Mouse (Mus musculus) lung, embryonic 15.5 days (tissue): ENCODE data around the gene Ggact. TPM values are rescaled to one million over a fixed set of nuclear protein-coding genes. Genes with fewer than 3 reads are reported as not detected.
A peak's percentile ranks its signal among the peaks of the same experiment; 100 is the strongest.

Experiments used
- ATAC-seq: fragments of 200-750 bp; cut with Nextera tagmentation; 2 replicates; pipeline ENCODE4 v1.8.0; 2017; ENCODE audit warnings: moderate number of reproducible peaks, borderline replicate concordance; ENCODE audit not compliant: low FRiP score, low TSS enrichment; ENCODE audit errors: extremely low read depth
- H3K27ac ChIP-seq: fragments of 300-500 bp; sonication (generic); 2 replicates; pipeline ENCODE4 v1.5.1; 2015; ENCODE audit warnings: moderate library complexity, mild to moderate bottlenecking, inconsistent platforms
- H3K27me3 ChIP-seq: fragments of 300-500 bp; sonication (generic); 2 replicates; pipeline ENCODE4 v1.6.1; 2015; ENCODE audit warnings: inconsistent platforms
- H3K36me3 ChIP-seq: fragments of 300-500 bp; sonication (generic); 2 replicates; pipeline ENCODE4 v1.6.1; 2015; ENCODE audit warnings: inconsistent platforms
- H3K4me1 ChIP-seq: fragments of 300-500 bp; sonication (generic); 2 replicates; pipeline ENCODE4 v1.6.1; 2015; ENCODE audit warnings: inconsistent platforms
- H3K4me2 ChIP-seq: fragments of 300-500 bp; sonication (generic); 2 replicates; pipeline ENCODE4 v1.6.1; 2015; ENCODE audit warnings: inconsistent platforms, mild to moderate bottlenecking, moderate library complexity
- H3K4me3 ChIP-seq: fragments of 300-500 bp; sonication (generic); 2 replicates; pipeline ENCODE4 v1.5.1; 2015; ENCODE audit warnings: mild to moderate bottlenecking, inconsistent platforms
- H3K9ac ChIP-seq: fragments of 300-500 bp; sonication (generic); 2 replicates; pipeline ENCODE4 v1.6.1; 2015; ENCODE audit warnings: inconsistent platforms
- H3K9me3 ChIP-seq: fragments of 300-500 bp; sonication (generic); 2 replicates; pipeline ENCODE4 v1.6.1; 2016; ENCODE audit warnings: inconsistent platforms
- WGBS: fragments of 180-500 bp; shearing (Covaris S2); methylation state at CpG from one replicate; pipeline ENCODE4 v1.1.7; 2015; 5-methylcytosine and 5-hydroxymethylcytosine counted together
- polyA plus RNA-seq: library from polyadenylated mRNA; unstranded; fragments of >200 nt; fragmentation: Nextera tagmentation; extraction: Ambion mirVana; gene quantifications from 2 replicates; pipeline ENCODE4 v1.2.1, GENCODE M21; 2015

Ggact gene
- polyA plus RNA-seq, 1 experiment from 2014 or later, result 14.1 TPM

DNA sequence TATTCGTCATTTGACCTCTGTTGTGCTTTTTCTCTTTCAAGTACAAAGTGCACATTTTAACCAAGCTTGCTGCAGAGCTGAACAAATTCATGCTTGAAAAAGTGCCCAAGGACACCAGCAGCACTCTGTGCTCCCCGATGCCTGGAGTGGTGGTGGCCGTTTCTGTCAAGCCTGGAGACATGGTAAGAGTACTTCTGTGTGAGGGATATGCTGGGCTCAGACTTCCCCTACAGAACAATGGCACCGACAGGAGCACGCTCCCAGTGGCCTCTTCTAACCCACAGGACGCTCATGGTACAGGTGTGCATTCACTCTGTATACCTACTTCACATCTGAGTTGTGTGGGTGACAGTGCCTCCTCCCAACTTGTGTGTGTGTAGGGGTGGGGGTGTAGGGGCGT, 36.8 kb downstream of the Ggact start:
- no peak for ATAC-seq
- Histone ChIP-seq H3K27ac (no peak overlapping the region), H3K27me3 (no peaks in the 10 kb centered on the region), H3K4me3 (no peak overlapping the region), H3K36me3 (no peaks in the 10 kb centered on the region), H3K4me1 (no peaks in the 10 kb centered on the region), H3K9me3 (no peaks in the 10 kb centered on the region), H3K9ac (no peak overlapping the region), H3K4me2 (no peak overlapping the region)
- 55% methylated on average over 7 of the region's 7 CpGs for WGBS

DNA sequence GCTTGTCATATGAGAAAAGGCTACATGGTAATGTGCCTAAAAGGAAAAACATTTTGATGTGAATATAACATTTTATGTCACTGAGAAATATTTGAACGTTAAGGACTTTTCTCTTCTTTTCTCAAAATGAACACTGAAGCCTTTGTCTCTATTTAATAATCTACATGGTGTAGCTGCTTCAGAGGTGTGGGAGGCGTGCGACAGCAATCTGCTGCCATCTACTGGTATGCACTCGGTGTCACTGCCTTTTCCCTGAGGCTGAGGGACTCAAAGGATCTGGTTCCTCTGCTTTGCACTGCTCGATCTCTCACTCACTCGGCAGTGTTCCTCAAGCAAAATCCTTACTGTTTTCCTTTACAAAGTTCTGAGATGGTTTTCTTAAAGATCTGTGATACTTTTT, 37.4 kb downstream of the Ggact start:
- no peaks in the 10 kb centered on the region for H3K27me3 ChIP-seq
- peak; percentile 90 for ATAC-seq
- no peaks in the 10 kb centered on the region for H3K4me1 ChIP-seq
- no peaks in the 10 kb centered on the region for H3K9me3 ChIP-seq
- H3K9ac ChIP-seq, result no peak overlapping the region
- H3K4me2 ChIP-seq, result no peak overlapping the region
- no peak overlapping the region for H3K4me3 ChIP-seq
- H3K36me3 ChIP-seq, result no peaks in the 10 kb centered on the region
- WGBS, result under 1% methylated on average over 6 of the region's 6 CpGs
- H3K27ac ChIP-seq, result no peak overlapping the region

DNA sequence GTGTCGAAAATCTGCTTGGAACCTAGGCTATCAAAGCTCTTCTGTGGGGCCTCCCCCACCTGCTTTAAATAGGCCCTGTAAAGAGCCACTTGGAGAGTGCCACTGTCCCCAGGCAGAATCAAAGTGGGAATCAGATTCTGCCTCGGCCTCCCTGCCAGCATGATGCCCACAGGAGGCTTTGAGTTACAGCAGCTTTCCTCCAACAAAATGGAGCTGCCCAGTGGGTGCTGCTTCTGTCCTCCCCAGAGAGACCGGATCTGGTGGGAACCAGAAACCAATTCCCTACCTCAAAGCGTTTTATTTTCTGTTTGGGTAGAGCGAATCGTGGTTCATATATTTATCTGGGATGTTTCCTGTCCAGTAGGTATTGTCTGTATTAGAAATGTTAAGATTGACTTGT, 37.9 kb downstream of the Ggact start:
- H3K4me2 ChIP-seq, result no peak overlapping the region
- H3K27ac ChIP-seq, result no peak overlapping the region
- H3K9me3 ChIP-seq, result no peaks in the 10 kb centered on the region
- H3K27me3 ChIP-seq, result no peaks in the 10 kb centered on the region
- H3K4me1 ChIP-seq, result no peaks in the 10 kb centered on the region
- WGBS, result 68% methylated on average over 6 of the region's 6 CpGs
- no peak for ATAC-seq
- no peaks in the 10 kb centered on the region for H3K36me3 ChIP-seq
- H3K4me3 ChIP-seq, result no peak overlapping the region
- H3K9ac ChIP-seq, result no peak overlapping the region

DNA sequence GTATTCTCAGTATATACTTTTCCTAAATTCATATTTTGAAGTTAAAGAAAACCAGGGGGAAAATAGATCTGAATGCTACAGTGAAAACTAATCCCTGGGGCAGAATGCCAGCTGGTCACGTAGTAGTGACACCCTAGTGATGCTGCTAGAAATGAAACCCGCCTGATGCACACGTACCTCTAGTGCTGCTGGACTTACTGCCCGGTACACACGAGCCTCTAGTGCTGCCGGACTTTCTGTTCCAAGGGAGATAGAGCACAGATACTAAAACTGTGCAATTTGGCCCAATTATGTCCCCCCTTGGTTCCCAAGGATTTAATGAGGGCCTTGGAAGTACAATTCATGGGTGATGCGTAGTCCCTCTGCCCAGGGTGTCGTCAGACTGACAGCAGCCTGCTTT, 38.5 kb downstream of the Ggact start:
- no peak overlapping the region for H3K4me3 ChIP-seq
- H3K36me3 ChIP-seq, result no peaks in the 10 kb centered on the region
- no peak overlapping the region for H3K9ac ChIP-seq
- WGBS, result 76% methylated on average over 8 of the region's 8 CpGs
- H3K27ac ChIP-seq, result no peak overlapping the region
- no peak overlapping the region for H3K4me2 ChIP-seq
- no peaks in the 10 kb centered on the region for H3K9me3 ChIP-seq
- no peaks in the 10 kb centered on the region for H3K4me1 ChIP-seq
- no peak for ATAC-seq
- H3K27me3 ChIP-seq, result no peaks in the 10 kb centered on the region

DNA sequence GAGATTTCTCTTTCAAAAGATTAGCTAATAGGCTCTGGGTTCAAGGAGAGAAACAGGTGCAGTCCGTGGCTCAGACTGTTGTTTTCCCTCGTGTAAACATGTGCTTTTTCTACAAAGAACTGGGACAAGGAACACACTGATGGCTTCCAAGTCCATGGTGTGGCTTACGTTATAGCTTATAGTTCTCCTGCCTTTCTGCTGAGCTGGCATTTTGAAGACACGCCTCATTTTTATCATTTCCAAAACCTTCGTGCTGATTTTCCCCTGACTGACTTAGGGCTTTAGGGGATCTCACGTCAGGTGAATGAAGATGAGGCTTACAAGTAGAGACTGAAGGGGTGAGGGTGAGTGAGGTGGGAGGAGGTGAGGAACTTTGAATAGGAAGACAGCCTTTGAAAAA, 40.9 kb downstream of the Ggact start:
- H3K4me3 ChIP-seq, result no peak overlapping the region
- H3K27ac ChIP-seq, result no peak overlapping the region
- H3K9ac ChIP-seq, result no peak overlapping the region
- no peaks in the 10 kb centered on the region for H3K27me3 ChIP-seq
- ATAC-seq, result no peak
- H3K9me3 ChIP-seq, result no peaks in the 10 kb centered on the region
- H3K36me3 ChIP-seq, result no peaks in the 10 kb centered on the region
- WGBS, result 66% methylated on average over 6 of the region's 6 CpGs
- no peak overlapping the region for H3K4me2 ChIP-seq
- H3K4me1 ChIP-seq, result 0 out of 2 replicates have a peak, but pooled peaks cover 3% of the 10 kb centered on the region

DNA sequence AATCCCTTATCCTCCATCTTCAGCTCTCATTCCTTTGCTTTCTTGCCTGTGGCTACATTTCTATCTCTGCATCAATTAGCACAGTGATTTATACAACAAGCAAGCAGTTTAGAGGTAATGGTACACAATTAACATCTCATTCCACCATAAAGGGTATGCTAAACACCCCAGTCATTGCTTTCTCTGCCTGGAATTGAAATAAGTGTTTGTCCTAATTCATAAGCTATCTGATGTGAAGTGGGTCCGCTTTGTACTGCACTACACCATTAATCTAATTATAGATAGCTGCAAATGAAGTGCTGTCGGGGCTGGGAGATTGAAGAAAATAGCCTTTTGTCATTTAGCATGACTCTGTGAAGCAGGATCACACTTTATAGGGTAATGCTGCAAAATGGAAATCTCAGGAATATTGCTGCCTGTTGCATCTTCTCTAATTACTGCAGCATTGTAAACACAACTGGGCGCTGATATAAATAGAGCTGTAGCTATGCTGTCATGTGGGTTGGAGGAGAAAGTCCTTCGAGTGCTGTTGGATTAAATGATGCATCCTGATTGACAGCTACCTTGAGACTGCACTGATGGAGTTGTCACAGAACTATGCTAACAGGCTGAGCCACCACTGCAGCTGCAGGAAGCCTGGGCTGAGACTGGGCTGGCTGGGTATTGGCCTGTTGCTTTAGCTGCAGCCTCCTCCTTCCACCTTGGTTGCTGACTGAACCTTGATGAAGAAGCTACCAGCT, 41.5 kb downstream of the Ggact start:
- ATAC-seq, result no peak
- Histone ChIP-seq H3K36me3 (no peaks in the 10 kb centered on the region), H3K4me2 (no peak overlapping the region), H3K4me1 (0 out of 2 replicates have a peak, but pooled peaks cover 7% of the 10 kb centered on the region), H3K27ac (no peak overlapping the region), H3K27me3 (no peaks in the 10 kb centered on the region), H3K9me3 (no peaks in the 10 kb centered on the region), H3K4me3 (no peak overlapping the region), H3K9ac (no peak overlapping the region)
- WGBS, result 56% methylated on average over 4 of the region's 4 CpGs

DNA sequence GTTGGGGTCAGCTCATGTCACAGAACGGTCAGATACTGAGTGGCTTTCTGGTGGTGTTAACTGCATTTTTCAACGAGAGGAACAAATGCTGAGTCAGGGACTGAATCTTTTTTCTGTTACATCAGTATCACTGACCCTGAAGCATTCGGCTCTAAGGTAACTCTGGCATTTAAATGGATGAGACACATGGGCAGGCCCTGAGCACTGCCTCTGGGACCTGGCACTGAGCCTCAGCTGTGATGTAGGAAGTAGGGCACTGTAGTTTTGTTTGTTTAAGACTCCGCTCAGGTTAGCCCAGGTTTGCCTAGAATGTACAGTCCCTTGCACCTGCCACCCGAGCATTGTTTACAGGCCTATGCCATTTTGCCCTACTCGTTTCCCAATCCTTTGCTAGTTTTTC, 43.7 kb downstream of the Ggact start:
- no peak for ATAC-seq
- Histone ChIP-seq H3K9ac (no peak overlapping the region), H3K27ac (no peak overlapping the region), H3K36me3 (no peaks in the 10 kb centered on the region), H3K4me1 (0 out of 2 replicates have a peak, but pooled peaks cover 7% of the 10 kb centered on the region), H3K4me3 (no peak overlapping the region), H3K4me2 (no peak overlapping the region), H3K9me3 (no peaks in the 10 kb centered on the region), H3K27me3 (no peaks in the 10 kb centered on the region)
- WGBS, result 70% methylated on average over 6 of the region's 6 CpGs

DNA sequence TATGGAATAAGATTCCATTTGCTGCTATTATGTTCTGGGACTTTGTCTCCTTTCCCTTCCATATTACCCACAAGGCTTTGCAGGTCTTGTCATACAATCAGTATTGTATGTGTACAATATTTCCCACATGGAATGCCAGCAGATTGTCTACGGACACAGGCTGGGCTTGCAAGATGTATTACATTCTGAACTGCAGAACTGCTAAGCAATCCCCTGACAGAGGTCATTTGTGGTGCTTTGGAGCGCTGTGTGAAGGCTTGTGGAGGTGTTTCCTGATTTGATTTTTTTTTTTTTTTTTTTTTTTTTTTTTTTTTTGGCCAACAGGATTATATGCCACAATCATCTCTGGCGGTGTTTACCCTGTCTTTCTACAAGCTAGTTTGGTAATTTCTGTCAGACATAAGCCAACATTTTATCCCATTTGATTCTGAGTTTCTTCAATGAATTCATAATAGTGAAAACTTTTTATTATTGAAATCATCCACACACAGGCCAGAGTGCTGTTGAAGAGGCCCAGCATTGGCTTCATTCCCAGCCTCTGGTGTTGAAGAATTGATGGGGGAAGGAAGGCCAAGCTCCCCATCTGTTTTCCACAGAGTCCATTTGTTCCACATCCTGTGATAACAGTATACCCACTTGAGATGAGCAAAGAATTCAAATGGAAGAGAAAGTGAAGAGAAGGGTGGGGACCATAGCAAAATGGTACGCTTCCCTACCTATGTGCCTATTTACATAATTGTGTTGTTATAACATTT, 45.8 kb downstream of the Ggact start:
- Histone ChIP-seq H3K4me2 (no peak overlapping the region), H3K36me3 (no peaks in the 10 kb centered on the region), H3K27me3 (no peaks in the 10 kb centered on the region), H3K4me1 (0 out of 2 replicates have a peak, but pooled peaks cover 7% of the 10 kb centered on the region), H3K9ac (no peak overlapping the region), H3K27ac (no peak overlapping the region), H3K9me3 (no peaks in the 10 kb centered on the region), H3K4me3 (no peak overlapping the region)
- ATAC-seq, result peak; percentile 84
- WGBS, result 40% methylated on average over 4 of the region's 4 CpGs

DNA sequence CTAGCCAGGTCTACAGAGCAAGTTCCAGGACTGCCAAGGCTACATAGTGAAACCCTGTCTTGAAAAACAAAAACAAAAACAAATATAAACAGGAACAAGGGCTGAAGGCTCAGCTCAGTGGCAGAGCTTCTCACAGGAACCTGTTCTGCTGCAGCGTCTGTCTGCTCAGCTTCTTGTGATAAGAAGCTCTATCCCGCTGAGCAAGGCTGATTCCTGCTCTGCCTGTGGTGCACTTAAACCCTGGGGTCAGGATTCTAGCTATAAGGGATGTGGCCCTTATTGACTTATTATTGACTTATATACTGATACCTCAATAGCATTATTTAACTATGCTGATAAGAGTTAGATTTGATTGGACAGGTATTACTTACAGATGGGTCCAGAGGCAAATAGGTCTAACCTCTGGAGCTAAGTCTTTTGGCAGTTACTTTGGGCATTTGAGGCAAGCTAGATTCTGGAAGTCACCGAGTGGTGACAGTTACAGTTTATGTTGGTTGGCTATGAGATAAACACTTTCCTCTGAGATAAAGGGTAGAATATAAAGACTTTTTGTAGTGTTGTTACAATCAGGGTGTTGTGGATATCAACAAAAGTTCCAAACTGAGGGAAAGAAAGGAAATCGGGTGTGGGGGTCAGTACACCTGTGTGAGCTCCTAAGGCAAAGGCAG, 48.0 kb downstream of the Ggact start:
- no peaks in the 10 kb centered on the region for H3K36me3 ChIP-seq
- no peaks in the 10 kb centered on the region for H3K9me3 ChIP-seq
- no peak overlapping the region for H3K27ac ChIP-seq
- no peak overlapping the region for H3K9ac ChIP-seq
- WGBS, result 56% methylated on average over 4 of the region's 4 CpGs
- no peak overlapping the region for H3K4me2 ChIP-seq
- H3K4me3 ChIP-seq, result no peak overlapping the region
- H3K27me3 ChIP-seq, result no peaks in the 10 kb centered on the region
- 0 out of 2 replicates have a peak, but pooled peaks cover 7% of the 10 kb centered on the region for H3K4me1 ChIP-seq
- ATAC-seq, result no peak

DNA sequence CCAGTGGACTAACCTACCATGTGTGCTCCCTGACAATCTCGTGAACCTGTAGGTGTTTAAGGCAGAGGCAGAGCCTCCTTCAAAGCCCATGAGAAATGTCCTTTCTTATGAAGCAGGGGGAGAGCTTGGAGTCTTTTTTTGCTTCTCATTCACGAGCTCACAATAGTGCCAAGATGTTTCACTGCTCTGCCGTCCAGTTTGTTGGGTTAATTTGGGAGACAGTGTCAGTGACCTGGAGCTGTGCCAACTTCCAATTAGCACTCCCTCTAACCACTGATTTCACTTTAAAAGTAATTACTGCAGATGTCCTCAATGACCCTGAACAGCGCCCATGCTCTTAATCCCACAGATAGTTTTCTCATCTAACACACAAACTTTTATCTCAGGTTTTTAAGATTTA, 50.9 kb downstream of the Ggact start:
- Histone ChIP-seq H3K27me3 (no peaks in the 10 kb centered on the region), H3K9me3 (no peaks in the 10 kb centered on the region), H3K4me2 (no peak overlapping the region), H3K9ac (no peak overlapping the region), H3K36me3 (no peaks in the 10 kb centered on the region), H3K27ac (no peak overlapping the region), H3K4me3 (no peak overlapping the region), H3K4me1 (0 out of 2 replicates have a peak, but pooled peaks cover 3% of the 10 kb centered on the region)
- ATAC-seq, result no peak
- WGBS, result 48% methylated on average over 4 of the region's 4 CpGs

DNA sequence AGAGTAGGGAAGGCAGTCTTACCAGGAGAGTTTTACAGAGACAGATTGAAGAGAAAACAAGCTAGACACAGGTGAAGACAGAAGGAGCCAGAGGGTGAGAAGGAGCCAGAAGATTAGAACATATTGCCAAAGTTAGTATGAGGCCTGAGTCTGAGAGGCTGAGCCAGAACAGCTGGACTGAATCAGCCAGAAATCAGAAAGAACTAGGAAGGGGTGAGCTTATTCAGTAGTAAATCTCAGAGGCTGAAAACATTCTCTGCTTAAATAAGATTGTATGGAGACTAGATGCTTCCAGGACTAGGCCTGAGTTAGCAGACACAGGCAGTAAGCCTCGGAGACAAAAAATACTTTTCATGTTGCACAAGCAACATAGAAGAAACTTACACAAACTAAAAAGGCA, 53.8 kb downstream of the Ggact start:
- no peak for ATAC-seq
- Histone ChIP-seq H3K4me1 (no peaks in the 10 kb centered on the region), H3K9ac (no peak overlapping the region), H3K27ac (no peak overlapping the region), H3K4me2 (no peak overlapping the region), H3K36me3 (no peaks in the 10 kb centered on the region), H3K27me3 (no peaks in the 10 kb centered on the region), H3K4me3 (no peak overlapping the region), H3K9me3 (no peaks in the 10 kb centered on the region)
- 50% methylated on average over 1 of the region's 1 CpGs for WGBS

DNA sequence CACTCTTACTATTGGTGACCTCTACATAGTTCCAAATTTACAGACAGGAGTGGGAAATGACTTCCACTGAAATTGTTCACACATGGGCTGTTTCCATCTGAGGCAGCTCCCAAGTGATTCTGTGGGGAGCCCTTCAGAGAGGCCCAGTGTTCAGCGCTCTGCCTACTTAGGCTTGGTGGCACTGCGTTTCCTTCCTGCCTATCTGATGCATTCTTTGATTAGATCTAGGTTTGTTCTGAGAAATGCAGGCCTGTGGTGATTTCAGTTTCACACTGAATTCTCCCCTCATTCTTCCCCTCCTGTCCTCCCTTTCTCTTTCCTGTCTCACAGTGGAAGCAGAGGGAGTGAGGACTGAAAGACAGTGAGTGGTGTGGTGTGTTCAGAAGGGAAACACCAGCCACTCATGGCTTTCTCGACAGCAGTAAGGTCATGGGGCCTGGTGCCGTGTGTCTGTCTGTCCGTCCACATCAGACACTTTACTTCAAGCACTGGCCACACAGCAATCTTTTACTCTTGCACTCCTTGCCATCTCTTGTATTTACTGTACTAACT, 61.0 kb downstream of the Ggact start:
- H3K4me1 ChIP-seq, result no peaks in the 10 kb centered on the region
- ATAC-seq, result no peak

More for the DNA sequence above, 61.0 kb downstream of the Ggact start:
- Histone ChIP-seq H3K4me3 (no peak overlapping the region), H3K4me2 (no peak overlapping the region), H3K9ac (no peak overlapping the region), H3K27me3 (no peaks in the 10 kb centered on the region), H3K9me3 (no peaks in the 10 kb centered on the region), H3K27ac (no peak overlapping the region), H3K36me3 (no peaks in the 10 kb centered on the region)
- whole genome bisulfite sequencing, result 59% methylated on average over 5 of the region's 5 CpGs
